Mouse (Mus musculus) CD8-positive naive resting alpha-beta T cell, adult 2 months (primary cell): ENCODE measurements around the gene Cbx1.
"Not testable (repeated sequence)": the region's sequence is repeated elsewhere in the genome, so short reads cannot be mapped to it uniquely, and the experiment has no call there.

ENCODE experiments used
- DNase-seq, 2 experiments: peaks; one replicate each; pipeline ENCODE4 v3.0.0; 2022; ENCODE audit warnings: low read depth in 2 of 2, low spot score in 2 of 2

The Cbx1 gene

DNA sequence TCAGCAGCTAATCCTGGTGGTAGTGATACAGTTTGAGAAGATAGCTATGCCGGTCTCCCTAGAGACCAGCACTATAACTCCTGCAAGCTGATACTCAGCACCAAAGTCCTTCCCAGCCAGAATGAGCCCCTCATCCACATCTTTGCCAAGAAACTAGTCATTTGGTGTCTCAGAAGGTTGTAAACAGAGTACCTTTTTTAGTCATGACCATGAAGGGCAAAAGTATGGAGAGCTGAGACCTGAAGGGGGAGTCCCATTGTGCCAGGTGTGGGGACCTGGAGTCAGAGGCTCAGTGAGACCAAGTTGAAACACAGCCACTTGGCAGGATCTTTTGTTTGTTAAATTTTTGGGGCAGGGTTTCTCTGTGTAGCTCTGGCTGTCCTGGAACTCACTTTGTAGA is 45.2 kb downstream of the Cbx1 start:
- DNase-seq: no peak

- no peak for DNase-seq
Measured at GRCm38 (mm10) chr11:96837298-96837697, 48.4 kb downstream of the Cbx1 start.

- DNase-seq: no peak
Measured at GRCm38 (mm10) chr11:96838341-96838740, 49.4 kb downstream of the Cbx1 start.

- no peak for DNase-seq
Measured at GRCm38 (mm10) chr11:96839428-96839827, 50.5 kb downstream of the Cbx1 start.

DNA sequence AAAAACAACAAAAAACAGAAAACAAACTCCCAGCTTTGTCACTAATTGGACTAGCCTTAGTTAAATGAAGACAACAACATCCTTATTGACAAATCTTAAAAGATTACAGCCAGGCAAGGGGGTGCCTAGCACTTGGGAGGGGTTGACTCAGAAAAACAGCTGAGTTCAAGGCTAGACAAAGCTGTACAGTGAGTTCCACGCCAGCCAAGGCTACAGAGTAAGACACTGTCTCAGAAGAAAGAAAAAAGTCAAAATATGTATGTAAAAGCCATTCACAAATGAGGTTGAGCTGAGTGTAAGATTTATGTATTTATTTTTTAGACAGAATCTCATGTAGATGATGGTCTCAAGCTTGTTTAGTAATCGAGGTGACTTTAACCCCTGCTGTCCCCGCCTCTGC is 51.0 kb downstream of the Cbx1 start:
- DNase-seq: no peak

GRCm38 (mm10) chr11:96840290-96840689 is 51.4 kb downstream of the Cbx1 start:
- no peak for DNase-seq

- DNase-seq: no peak
Measured at GRCm38 (mm10) chr11:96843627-96844026, 54.7 kb downstream of the Cbx1 start.

GRCm38 (mm10) chr11:96847240-96847639 is 58.3 kb downstream of the Cbx1 start:
- DNase-seq: no peak

DNA sequence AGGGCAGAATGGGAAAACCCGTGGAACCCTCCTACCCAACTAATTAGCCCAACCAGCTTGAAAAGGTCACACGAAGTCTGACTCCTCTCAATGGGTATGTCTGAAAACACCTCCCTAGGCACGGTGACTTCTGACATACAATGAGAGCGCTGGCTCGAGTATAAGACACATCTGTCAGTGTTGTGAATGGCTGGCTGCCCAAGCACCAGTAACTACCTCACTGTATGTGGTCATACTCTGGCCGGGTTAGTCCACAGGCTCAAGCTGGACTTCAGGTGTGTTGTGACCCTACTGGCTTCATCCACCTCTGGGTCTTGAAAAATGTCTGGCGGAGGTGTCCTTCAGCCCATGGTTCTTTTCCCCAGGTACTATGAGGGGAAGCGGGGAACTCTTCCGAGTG is 59.8 kb downstream of the Cbx1 start:
- DNase-seq: no peak

DNA sequence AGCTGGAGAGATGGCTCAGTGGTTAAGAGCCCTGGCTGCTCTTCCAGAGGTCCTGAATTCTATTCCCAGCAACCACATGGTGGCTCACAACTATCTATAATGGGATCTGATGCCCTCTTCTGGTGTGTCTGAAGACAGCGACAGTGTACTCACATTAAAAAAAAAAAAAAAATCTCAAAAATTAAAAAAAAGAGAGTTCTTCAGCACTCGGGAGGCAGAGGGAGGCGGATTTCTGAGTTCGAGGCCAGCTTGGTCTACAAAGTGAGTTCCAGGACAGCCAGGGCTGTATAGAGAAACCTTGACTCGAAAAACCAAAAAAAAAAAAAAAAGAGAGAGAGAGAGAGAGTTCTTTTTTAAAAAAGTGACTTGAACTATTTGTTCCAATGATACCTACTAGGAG is 60.2 kb downstream of the Cbx1 start:
- DNase-seq: not testable (repeated sequence)

GRCm38 (mm10) chr11:96849681-96850467 is 60.9 kb downstream of the Cbx1 start, which contains the start of gene Copz2:
Gene Copz2, plus strand, starts transcription at chr11:96849870.
- DNase-seq: no peak

DNA sequence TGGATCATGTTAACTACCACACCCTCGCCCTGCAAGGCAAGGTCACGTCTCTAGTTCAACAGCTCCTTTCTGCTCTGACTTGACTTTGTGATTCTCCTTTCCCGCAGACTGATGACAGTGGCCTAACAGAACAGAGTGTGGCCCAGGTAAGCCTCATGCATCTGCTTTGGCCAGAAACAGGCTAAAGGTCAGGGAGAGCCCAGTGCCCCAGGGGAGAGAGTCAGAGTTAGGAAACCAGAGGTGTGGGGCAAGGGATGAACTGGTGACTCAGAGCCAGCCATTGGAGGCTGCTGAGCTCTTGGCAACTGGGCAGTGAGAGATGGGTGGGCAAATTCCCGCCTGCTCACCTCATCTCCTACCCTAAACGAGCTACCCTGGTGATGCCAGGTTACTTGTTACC is 68.5 kb downstream of the Cbx1 start:
- no peak for DNase-seq
